Mouse (Mus musculus) brain, embryonic 18.5 days (tissue): Measurements from ENCODE around the gene Eif4h.
"Not testable (repeated sequence)": the region's sequence is repeated elsewhere in the genome, so short reads cannot be mapped to it uniquely, and the experiment has no call there.

ENCODE experiments used
- DNase-seq: peaks from one replicate; pipeline ENCODE4 v3.0.0-alpha.2; 2012; ENCODE audit warnings: low read depth, low spot score

Eif4h gene

GRCm38 (mm10) chr5:134648976-134649375 lies 9.7 kb upstream of the Eif4h start:
- not testable (repeated sequence) for DNase-seq

- DNase-seq: no peak
Observed at GRCm38 (mm10) chr5:134647394-134647793, 8.1 kb upstream of the Eif4h start.

GRCm38 (mm10) chr5:134646461-134646860 lies 7.2 kb upstream of the Eif4h start:
- no peak for DNase-seq

GRCm38 (mm10) chr5:134644643-134645118 lies 5.4 kb upstream of the Eif4h start:
- no peak for DNase-seq

GRCm38 (mm10) chr5:134644121-134644520 lies 4.8 kb upstream of the Eif4h start:
- no peak for DNase-seq

GRCm38 (mm10) chr5:134640371-134640770 lies 1.1 kb upstream of the Eif4h start:
- no peak for DNase-seq

- no peak for DNase-seq
Observed at GRCm38 (mm10) chr5:134638461-134639268, 625 bp downstream of the Eif4h start.

GRCm38 (mm10) chr5:134637820-134638367 lies 1.4 kb downstream of the Eif4h start:
- DNase-seq: no peak

- no peak for DNase-seq
Observed at GRCm38 (mm10) chr5:134632841-134633240, 6.4 kb downstream of the Eif4h start.

- DNase-seq: no peak
Observed at GRCm38 (mm10) chr5:134630835-134631234, 8.5 kb downstream of the Eif4h start.

- no peak for DNase-seq
Observed at GRCm38 (mm10) chr5:134629508-134629907, 9.8 kb downstream of the Eif4h start.

GRCm38 (mm10) chr5:134622069-134622468 lies 17.2 kb downstream of the Eif4h start:
- peak; percentile 52 for DNase-seq

GRCm38 (mm10) chr5:134621099-134621640 lies 18.1 kb downstream of the Eif4h start:
- no peak for DNase-seq

- DNase-seq: no peak
Observed at GRCm38 (mm10) chr5:134620457-134620856, 18.8 kb downstream of the Eif4h start.

- no peak for DNase-seq
Observed at GRCm38 (mm10) chr5:134617071-134617470, 22.2 kb downstream of the Eif4h start.

GRCm38 (mm10) chr5:134615780-134616179 lies 23.5 kb downstream of the Eif4h start:
- no peak for DNase-seq

- DNase-seq: no peak
Observed at GRCm38 (mm10) chr5:134615380-134615779, 23.9 kb downstream of the Eif4h start.

- no peak for DNase-seq
Observed at GRCm38 (mm10) chr5:134614802-134615201, 24.5 kb downstream of the Eif4h start, which contains the start of gene Lat2. Gene Lat2, minus strand, starts transcription at chr5:134615025.

GRCm38 (mm10) chr5:134614296-134614695 lies 25.0 kb downstream of the Eif4h start:
- no peak for DNase-seq

- no peak for DNase-seq
Observed at GRCm38 (mm10) chr5:134613727-134614126, 25.6 kb downstream of the Eif4h start.

- no peak for DNase-seq
Observed at GRCm38 (mm10) chr5:134611810-134612521, 27.3 kb downstream of the Eif4h start.
